Mouse (Mus musculus) brain, embryonic 14.5 days (tissue): ENCODE measurements at regions not wholly inside any gene's neighbourhood (a gene's known extent, or its start where the extent isn't known, plus 50 kb on each side); places are given as distances from the start of the nearest gene placed in this dataset.

Experiments used
- CTCF ChIP-seq: fragments of 200-500 bp; IDR thresholded peaks from 2 replicates; pipeline ENCODE4 v1.5.1; 2012; ENCODE audit warnings: inconsistent platforms, mild to moderate bottlenecking, moderate library complexity, borderline replicate concordance; ENCODE audit not compliant: insufficient read depth, insufficient read length; ENCODE audit errors: extremely low read depth
- POLR2A ChIP-seq: fragments of 200-500 bp; IDR thresholded peaks from 2 replicates; pipeline ENCODE4 v1.6.1; 2012; ENCODE audit warnings: mild to moderate bottlenecking, inconsistent platforms, borderline replicate concordance; ENCODE audit not compliant: poor library complexity, insufficient read depth, insufficient read length, severe bottlenecking; ENCODE audit errors: extremely low read depth

DNA sequence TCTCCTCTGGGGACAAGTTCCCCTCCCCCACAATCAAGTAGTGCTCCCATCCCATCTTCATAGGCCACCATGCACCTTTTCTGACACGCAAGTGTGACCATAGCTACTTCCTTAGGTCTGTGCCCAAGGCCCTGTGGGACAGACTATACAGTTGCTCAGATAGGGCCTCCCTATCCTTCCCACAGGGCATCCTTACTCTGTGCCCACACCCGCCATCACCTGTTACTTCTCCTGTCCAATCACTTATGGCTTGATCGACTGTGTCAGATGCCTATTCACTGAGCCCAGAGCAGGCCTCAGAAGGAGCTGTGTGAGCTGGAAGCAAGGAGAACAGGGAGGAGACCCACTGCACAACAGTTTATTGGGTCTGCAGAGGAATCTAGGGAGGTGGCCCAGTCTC lies 56.6 kb upstream of the Lrpap1 start:
- TF ChIP-seq POLR2A (no peak), CTCF (no peak)
